Mouse (Mus musculus) heart, adult 2 months (tissue): ENCODE results near the gene Zc3h13. TPM values are rescaled to one million over a fixed set of nuclear protein-coding genes. Genes with fewer than 3 reads are reported as not detected.

Source experiments
- DNase-seq, 2 experiments: peaks; one replicate each; pipeline ENCODE4 v3.0.0; 2021
- H3K27ac ChIP-seq: fragments of 200-600 bp; 2 replicates; pipeline ENCODE4 v1.8.1; 2022
- H3K27me3 ChIP-seq: fragments of 200-500 bp; 2 replicates; pipeline ENCODE4 v1.6.1; 2012; ENCODE audit warnings: mild to moderate bottlenecking, low read length, inconsistent platforms, mixed read lengths; ENCODE audit not compliant: control insufficient read depth, insufficient read depth
- H3K36me3 ChIP-seq: fragments of 200-500 bp; 2 replicates; pipeline ENCODE4 v1.6.1; 2012; ENCODE audit warnings: low read length, inconsistent platforms; ENCODE audit not compliant: control insufficient read depth, insufficient read depth
- H3K4me1 ChIP-seq: fragments of 200-500 bp; 2 replicates; pipeline ENCODE4 v1.6.1; 2011; ENCODE audit warnings: low read length; ENCODE audit not compliant: control insufficient read depth, insufficient read depth
- H3K4me3 ChIP-seq: fragments of 200-600 bp; 2 replicates; pipeline ENCODE4 v1.8.1; 2022
- H3K79me2 ChIP-seq: fragments of 200-500 bp; replicated peaks from 2 replicates; pipeline ENCODE4 v1.6.1; 2012; ENCODE audit warnings: mild to moderate bottlenecking, inconsistent platforms, low read length, moderate library complexity, mixed read lengths; ENCODE audit not compliant: control insufficient read depth, insufficient read depth
- H3K9ac ChIP-seq: fragments of 200-500 bp; 2 replicates; pipeline ENCODE4 v1.6.1; 2012; ENCODE audit warnings: low read depth, mild to moderate bottlenecking, control low read depth, inconsistent platforms, low read length, mixed read lengths
- CTCF ChIP-seq: fragments of 200-600 bp; IDR thresholded peaks from 2 replicates; pipeline ENCODE4 v1.8.1; 2022; ENCODE audit warnings: antibody characterized with exemption, mild to moderate bottlenecking, moderate library complexity
- EP300 ChIP-seq: fragments of 200-500 bp; IDR thresholded peaks from 2 replicates; pipeline ENCODE4 v1.6.1; 2011; ENCODE audit warnings: low read depth, low read length, control low read depth; ENCODE audit not compliant: insufficient read depth
- POLR2A ChIP-seq: fragments of 200-500 bp; IDR thresholded peaks from 2 replicates; pipeline ENCODE4 v1.6.1; 2011; ENCODE audit warnings: mild to moderate bottlenecking, low read depth, low read length, control low read depth; ENCODE audit not compliant: insufficient read depth
- WGBS: fragments of 180-500 bp; shearing (Covaris S2); methylation state at CpG from one replicate; pipeline ENCODE4 v1.1.7; 2018; 5-methylcytosine and 5-hydroxymethylcytosine counted together
- intact Hi-C: fragments of 180-260 bp; cut with DNase I; formaldehyde crosslinking; loops from one replicate; pipeline ENCODE4 v1.15.1; 2025
- microRNA-seq, 2 experiments: library from miRNA; unstranded; fragments of <30 nt; microRNA quantifications; one replicate each; pipeline ENCODE4 v1.2.0; 2021
- polyA plus RNA-seq: library from polyadenylated mRNA; depleted of rRNA; stranded (reverse); fragments of >200 nt; gene quantifications from 2 replicates; pipeline ENCODE4 v1.2.3, GENCODE M21; 2012; rRNA removed
- total RNA-seq, 2 experiments: library from RNA; stranded (reverse); gene quantifications; 2 replicates each; pipeline ENCODE4 v1.2.3; 2021

Zc3h13 gene
- total and polyA plus RNA-seq, 3 experiments: 5.2 to 26.2 (median 24.9) TPM

DNA sequence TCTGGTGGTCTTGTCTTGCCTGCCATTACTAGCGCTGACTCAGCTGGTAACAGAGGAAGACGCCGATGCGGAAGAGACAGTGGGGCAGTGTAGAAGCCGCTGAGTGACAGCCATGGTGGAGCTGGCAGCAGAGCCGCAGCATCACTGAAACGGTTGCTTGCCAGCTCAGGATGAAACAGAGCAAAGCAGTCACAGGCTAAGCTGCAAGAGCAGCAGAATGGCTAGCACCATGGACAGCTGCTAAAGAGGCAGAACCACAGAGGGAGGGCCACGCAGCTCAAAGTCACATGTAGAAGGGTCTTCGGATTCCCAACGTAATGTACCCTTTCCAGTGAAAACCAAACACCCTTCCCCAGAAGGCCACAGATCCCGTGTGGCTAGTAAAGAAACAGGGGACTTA is 82.6 kb downstream of the Zc3h13 start:
- Histone ChIP-seq H3K79me2 (no peaks in the 10 kb centered on the region), H3K36me3 (no peaks in the 10 kb centered on the region), H3K9ac (no peak overlapping the region), H3K4me3 (no peak overlapping the region), H3K27me3 (no peaks in the 10 kb centered on the region), H3K27ac (no peak overlapping the region), H3K4me1 (no peaks in the 10 kb centered on the region)
- TF ChIP-seq EP300: no peak
- no peak for TF ChIP-seq POLR2A
- TF ChIP-seq CTCF: no peak
- intact Hi-C loops: no loop called here
- WGBS: 16% methylated on average over 11 of the region's 11 CpGs
- peak in 1 of 2 experiments; percentile 4 for DNase-seq

DNA sequence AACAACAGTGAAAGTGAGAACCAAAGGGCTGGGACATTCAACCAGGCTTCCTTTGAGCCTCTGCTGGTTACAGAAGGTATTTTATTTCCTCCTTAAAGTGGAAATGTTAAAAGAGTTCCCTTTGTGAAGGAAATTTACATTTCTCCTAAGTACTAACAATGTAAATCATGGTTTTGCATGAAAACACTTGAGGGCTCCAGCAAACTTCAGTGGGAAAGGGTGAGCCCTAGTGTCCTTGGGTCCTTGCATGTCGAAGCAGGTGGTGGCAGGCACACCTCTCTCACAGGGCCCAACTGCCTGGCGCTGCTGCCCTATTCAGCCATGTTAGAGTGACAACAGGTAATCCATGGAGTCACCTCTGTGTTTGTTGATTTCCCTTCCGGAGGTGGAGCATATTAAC is 83.3 kb downstream of the Zc3h13 start:
- no peak for DNase-seq
- Histone ChIP-seq H3K4me1 (no peaks in the 10 kb centered on the region), H3K27ac (no peak overlapping the region), H3K79me2 (no peaks in the 10 kb centered on the region), H3K27me3 (no peaks in the 10 kb centered on the region), H3K9ac (no peak overlapping the region), H3K36me3 (no peaks in the 10 kb centered on the region), H3K4me3 (no peak overlapping the region)
- no peak for TF ChIP-seq EP300
- no peak for TF ChIP-seq POLR2A
- TF ChIP-seq CTCF: no peak
- intact Hi-C loops: no loop called here
- WGBS: 35% methylated on average over 3 of the region's 3 CpGs

DNA sequence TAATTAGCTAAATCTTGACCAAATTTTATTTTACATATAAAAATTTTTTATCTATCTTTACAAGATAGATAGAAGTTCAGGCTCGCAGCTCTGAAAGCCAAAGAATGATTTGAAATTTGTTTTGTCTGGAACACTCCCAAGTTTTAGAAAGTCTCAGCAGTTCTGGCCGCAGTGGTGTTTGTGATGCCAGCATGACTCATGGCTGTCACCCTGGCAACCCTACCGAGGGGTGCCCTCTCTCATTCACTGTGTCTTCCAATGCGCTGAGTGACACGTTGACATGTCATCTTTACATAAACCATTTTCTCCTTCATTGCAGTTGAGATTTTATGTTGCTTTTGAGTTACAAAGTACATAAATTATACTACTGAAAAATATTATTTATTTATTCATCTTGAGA is 85.7 kb downstream of the Zc3h13 start:
- TF ChIP-seq EP300 (no peak), POLR2A (no peak), CTCF (no peak)
- Histone ChIP-seq H3K79me2 (no peaks in the 10 kb centered on the region), H3K4me1 (no peaks in the 10 kb centered on the region), H3K27me3 (no peaks in the 10 kb centered on the region), H3K4me3 (no peak overlapping the region), H3K27ac (no peak overlapping the region), H3K36me3 (no peaks in the 10 kb centered on the region), H3K9ac (no peak overlapping the region)
- 40% methylated on average over 5 of the region's 5 CpGs for WGBS
- no peak for DNase-seq
- intact Hi-C loops: no loop called here

DNA sequence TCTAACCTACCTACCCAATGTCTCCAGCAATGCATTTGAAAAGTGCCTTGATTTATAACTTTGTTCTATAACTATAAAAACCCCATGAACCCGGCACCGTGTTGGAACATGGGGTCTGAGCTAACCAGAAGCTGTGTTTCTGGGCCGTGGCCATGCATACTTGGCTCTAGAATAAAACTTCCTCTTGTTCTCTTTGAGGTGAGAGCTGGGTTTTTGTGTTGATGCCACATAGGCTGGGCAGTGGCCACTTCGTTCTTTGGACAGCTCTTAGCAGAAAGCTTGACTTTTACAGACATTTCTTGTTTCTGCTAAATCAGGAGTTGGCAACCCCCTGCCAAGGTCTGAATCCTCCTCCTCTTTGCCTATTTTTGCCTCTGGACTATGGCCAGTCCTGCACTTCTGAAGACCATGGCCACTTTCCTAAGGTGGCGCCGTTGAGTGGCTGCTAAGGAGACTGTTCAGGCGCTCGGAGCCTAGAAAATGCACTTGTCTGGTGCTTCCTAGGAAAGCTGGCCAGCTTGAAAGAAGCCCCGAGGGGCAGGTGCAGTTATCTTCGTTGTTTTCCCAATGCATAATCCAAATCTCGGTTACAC is 90.9 kb downstream of the Zc3h13 start:
- Histone ChIP-seq H3K9ac (no peak overlapping the region), H3K27me3 (no peaks in the 10 kb centered on the region), H3K4me1 (no peaks in the 10 kb centered on the region), H3K27ac (no peak overlapping the region), H3K36me3 (no peaks in the 10 kb centered on the region), H3K79me2 (no peaks in the 10 kb centered on the region), H3K4me3 (no peak overlapping the region)
- DNase-seq: peak in 1 of 2 experiments; percentile 5
- TF ChIP-seq CTCF (0 out of 2 replicates have a peak, but pooled peaks have one; percentile 9), POLR2A (no peak)
- WGBS: 64% methylated on average over 11 of the region's 11 CpGs
- intact Hi-C loops: no loop called here

DNA sequence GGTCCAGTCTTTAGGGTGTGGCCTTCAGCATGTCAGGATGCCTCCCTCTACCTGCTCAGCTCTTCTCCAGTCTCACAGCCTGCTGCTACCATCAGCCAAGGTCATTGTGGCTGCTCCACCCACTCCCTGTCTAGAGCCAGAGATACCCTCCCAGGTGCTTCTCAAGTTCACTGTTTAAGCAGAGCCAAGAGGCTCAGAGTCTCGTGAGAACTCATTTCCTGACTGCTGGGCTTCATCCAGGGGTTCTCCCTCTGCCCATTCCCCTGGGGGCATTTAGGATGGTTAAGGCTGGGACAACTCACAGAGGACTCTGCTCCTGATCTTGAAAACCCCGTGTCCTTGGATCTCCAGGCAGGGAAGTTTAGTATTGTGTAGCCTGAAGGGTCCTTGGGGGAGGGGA is 92.1 kb downstream of the Zc3h13 start:
- no peaks in the 10 kb centered on the region for H3K4me1 ChIP-seq
- no peaks in the 10 kb centered on the region for H3K79me2 ChIP-seq
- H3K9ac ChIP-seq: no peak overlapping the region
- no peaks in the 10 kb centered on the region for H3K36me3 ChIP-seq
- WGBS: 22% methylated on average over 2 of the region's 2 CpGs
- no peak overlapping the region for H3K4me3 ChIP-seq
- no peak overlapping the region for H3K27ac ChIP-seq
- TF ChIP-seq CTCF (no peak), EP300 (no peak), POLR2A (no peak)
- H3K27me3 ChIP-seq: no peaks in the 10 kb centered on the region
- intact Hi-C loops: no loop called here
- DNase-seq: no peak

DNA sequence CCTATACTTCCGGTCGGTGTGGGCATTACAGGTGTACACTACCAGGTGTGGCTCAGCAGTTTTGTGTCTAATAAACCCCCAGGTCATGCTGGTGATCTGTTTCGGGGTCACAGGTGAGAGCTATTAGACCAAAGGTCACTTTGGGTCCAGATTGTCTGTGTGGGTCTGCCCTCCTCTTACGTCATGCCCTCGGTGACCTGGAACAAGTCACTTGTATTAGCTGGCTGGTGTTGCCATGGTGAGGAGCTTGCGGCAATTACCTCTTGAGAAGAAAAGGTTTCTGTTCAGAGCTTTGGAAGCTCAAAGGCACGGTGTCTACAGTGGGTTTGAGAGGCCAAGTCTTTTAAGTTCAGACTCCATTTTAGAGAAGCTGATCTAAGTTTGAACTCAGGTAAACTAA is 93.4 kb downstream of the Zc3h13 start:
- H3K4me1 ChIP-seq: no peaks in the 10 kb centered on the region
- H3K9ac ChIP-seq: no peak overlapping the region
- no peaks in the 10 kb centered on the region for H3K27me3 ChIP-seq
- TF ChIP-seq CTCF (no peak), POLR2A (no peak), EP300 (no peak)
- no peak for DNase-seq
- H3K27ac ChIP-seq: no peak overlapping the region
- WGBS: 71% methylated on average over 7 of the region's 7 CpGs
- no peaks in the 10 kb centered on the region for H3K36me3 ChIP-seq
- no peaks in the 10 kb centered on the region for H3K79me2 ChIP-seq
- intact Hi-C loops: no loop called here
- H3K4me3 ChIP-seq: no peak overlapping the region

Small RNA genes within 50 kb of the gene (microRNA-seq; reads per million reads assigned to microRNA genes)
- gene Gm44482: 0 reads per million in 2 experiments

Other genes with a start within 250 kb of the Zc3h13 start
- not detected for gene Lrrc63, start 153.5 kb upstream of the Zc3h13 start, total RNA-seq
- 0.04 and 0.06 TPM in 2 replicates for gene Lrrc63, start 153.5 kb upstream of the Zc3h13 start, polyA plus RNA-seq
- gene Lcp1, start 153.3 kb upstream of the Zc3h13 start, total RNA-seq: 10 to 100 TPM; 14.3 to 15.2 TPM
- 6.8 and 9.2 TPM in 2 replicates for gene Lcp1, start 153.3 kb upstream of the Zc3h13 start, polyA plus RNA-seq
- gene Cpb2, start 42.1 kb upstream of the Zc3h13 start, total RNA-seq: not detected
- not detected in 2 replicates for gene Cpb2, start 42.1 kb upstream of the Zc3h13 start, polyA plus RNA-seq
- not detected for gene Siah3, start 171.6 kb downstream of the Zc3h13 start, total RNA-seq
- gene Siah3, start 171.6 kb downstream of the Zc3h13 start, polyA plus RNA-seq: 0.02 TPM in 1 of 2 replicates, not detected in the other